Mouse (Mus musculus): ENCODE measurements around the gene Pnmal1. TPM values are rescaled to one million over a fixed set of nuclear protein-coding genes. Genes with fewer than 3 reads are reported as not detected.

Gene Pnmal1
- polyA plus RNA-seq, 1 experiment = not detected

DNA sequence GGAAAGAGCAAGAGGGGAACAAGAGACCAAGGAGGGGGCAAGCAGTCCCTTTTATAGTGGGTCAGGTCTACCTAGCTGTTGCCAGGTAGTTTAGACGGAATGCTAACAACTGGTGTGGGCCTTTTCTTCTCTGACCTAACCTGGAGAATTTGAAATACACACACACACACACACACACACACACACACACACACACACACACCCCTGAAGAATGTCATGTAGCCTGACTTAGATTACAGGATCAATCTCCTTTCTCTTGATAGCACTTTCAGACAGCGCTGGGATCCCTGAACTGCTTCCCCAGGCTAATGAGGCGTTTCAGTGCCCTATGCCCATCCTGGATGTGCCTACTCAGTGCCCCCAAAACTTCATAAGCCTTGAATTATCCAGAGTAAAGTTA lies 19.1 kb downstream of the Pnmal1 start:
- no peak overlapping the region for H3K4me3 ChIP-seq (replicated peaks)
- peaks cover 40% of the 10 kb centered on the region for H3K4me1 ChIP-seq
- no peaks in the 10 kb centered on the region for H3K27me3 ChIP-seq (replicated peaks)
- H3K36me3 ChIP-seq (replicated peaks; ENCODE audit: low read length) = no peaks in the 10 kb centered on the region
- no peaks in the 10 kb centered on the region for H3K9me3 ChIP-seq
- no peak for TF ChIP-seq GATA1 (IDR thresholded peaks at IDR 0.05; ENCODE audit: borderline replicate concordance, low read length)
- no peak for TF ChIP-seq FLI1 (IDR thresholded peaks at IDR 0.05; ENCODE audit: low read length)

DNA sequence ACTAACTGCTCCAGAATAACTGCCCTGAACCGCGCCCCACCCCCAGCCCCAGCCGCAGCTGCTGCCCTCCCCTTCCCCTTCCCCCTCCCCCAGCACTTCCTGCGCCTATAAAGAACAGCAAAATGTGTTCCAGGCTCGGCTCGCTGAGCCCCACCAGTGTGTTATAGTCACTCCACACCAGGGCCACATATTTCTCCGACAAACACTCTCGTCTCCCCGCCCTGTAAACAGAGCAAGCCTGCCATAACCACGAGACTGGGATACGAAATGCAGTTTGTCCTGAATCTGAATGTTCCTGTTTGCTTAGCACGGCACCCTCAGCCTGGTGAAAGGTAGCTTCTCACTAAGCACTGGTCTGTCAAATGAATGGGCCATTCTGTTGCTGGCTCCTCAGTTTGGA lies 20.9 kb downstream of the Pnmal1 start:
- Histone ChIP-seq H3K4me1 (peaks cover 45% of the 10 kb centered on the region), H3K9me3 (no peaks in the 10 kb centered on the region), H3K36me3 (replicated peaks; ENCODE audit: low read length) (no peaks in the 10 kb centered on the region), H3K27me3 (replicated peaks) (no peaks in the 10 kb centered on the region), H3K4me3 (replicated peaks) (peak overlapping the region; percentile 89)
- TF ChIP-seq FLI1 (IDR thresholded peaks at IDR 0.05; ENCODE audit: low read length) = no peak
- no peak for TF ChIP-seq GATA1 (IDR thresholded peaks at IDR 0.05; ENCODE audit: borderline replicate concordance, low read length)

DNA sequence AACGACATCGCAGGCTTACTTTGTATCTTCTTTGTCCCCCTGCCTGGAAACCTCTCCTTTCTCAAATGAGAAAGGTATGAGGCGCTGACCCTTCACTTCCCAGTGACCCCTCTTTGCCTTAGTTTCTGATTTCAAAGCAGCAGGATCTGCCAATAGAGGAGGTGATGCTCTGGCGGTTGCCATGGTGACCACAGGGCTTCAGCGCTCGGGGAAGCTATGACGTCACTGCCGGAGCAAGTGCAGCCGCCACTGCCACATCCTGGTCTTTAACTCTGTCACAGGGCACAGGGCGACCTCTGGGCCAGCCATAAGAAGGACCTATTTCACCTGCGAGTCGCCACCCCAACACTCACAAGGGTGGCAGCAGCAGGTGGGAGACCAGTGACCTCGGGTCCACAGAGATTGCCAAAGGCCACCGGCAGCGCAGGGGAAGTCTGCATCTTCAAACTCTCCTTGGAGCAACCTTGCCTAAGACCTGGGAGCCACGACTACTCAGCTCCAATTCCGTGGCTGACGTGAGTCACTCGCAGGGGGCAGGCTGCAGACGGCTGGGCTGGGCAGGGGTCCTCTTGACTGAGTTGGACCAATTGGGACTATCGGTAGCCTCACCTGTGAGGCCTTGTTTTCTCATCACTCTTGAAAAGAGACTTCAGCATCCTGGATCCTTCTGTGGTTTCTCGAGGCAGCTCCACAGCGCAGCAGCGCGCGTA lies 23.5 kb downstream of the Pnmal1 start, which contains the start of gene Gm42372:
Gm42372 (plus strand) TSS at position 228 of the 710 bp plus-strand sequence.
- Histone ChIP-seq H3K36me3 (replicated peaks; ENCODE audit: low read length) (no peaks in the 10 kb centered on the region), H3K4me3 (replicated peaks) (peak within 1 kb of the TSS; percentile 68), H3K4me1 (peaks cover 64% of the 10 kb centered on the region), H3K27me3 (replicated peaks) (no peaks in the 10 kb centered on the region), H3K9me3 (no peaks in the 10 kb centered on the region)
- TF ChIP-seq FLI1 (IDR thresholded peaks at IDR 0.05; ENCODE audit: low read length) (no peak), GATA1 (IDR thresholded peaks at IDR 0.05; ENCODE audit: borderline replicate concordance, low read length) (no peak)

DNA sequence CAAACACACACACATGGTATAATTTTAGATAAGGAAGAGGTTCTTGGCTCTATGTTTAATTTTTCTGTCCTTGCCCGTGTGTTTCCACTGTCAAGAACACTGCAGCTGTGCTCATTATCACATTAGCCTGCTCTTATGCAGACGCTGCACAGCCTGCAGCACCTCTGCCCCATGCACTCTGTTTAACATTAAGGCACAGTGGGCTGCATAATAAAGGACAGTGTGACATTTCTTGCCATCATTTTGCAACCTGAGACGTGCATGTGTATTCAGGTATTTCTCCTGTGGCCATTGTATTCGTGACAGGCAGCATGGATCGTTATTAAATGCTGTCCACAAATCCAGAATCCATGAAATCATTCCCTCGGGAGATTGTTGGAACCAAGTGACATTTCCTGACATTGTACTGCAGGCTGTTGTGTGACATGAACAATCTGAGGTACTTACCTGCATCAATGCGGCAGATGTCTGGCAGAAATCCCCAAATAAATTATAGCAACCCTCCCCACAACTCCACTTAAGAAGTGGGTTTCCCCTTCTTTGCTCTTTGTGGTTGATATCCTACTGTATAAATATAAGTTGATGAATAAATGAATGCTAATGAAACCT lies 28.2 kb downstream of the Pnmal1 start:
- Histone ChIP-seq H3K4me1 (peaks cover 59% of the 10 kb centered on the region), H3K27me3 (replicated peaks) (no peaks in the 10 kb centered on the region), H3K9me3 (no peaks in the 10 kb centered on the region), H3K36me3 (replicated peaks; ENCODE audit: low read length) (no peaks in the 10 kb centered on the region), H3K4me3 (replicated peaks) (no peak overlapping the region)
- TF ChIP-seq GATA1 (IDR thresholded peaks at IDR 0.05; ENCODE audit: borderline replicate concordance, low read length) = no peak
- no peak for TF ChIP-seq FLI1 (IDR thresholded peaks at IDR 0.05; ENCODE audit: low read length)

DNA sequence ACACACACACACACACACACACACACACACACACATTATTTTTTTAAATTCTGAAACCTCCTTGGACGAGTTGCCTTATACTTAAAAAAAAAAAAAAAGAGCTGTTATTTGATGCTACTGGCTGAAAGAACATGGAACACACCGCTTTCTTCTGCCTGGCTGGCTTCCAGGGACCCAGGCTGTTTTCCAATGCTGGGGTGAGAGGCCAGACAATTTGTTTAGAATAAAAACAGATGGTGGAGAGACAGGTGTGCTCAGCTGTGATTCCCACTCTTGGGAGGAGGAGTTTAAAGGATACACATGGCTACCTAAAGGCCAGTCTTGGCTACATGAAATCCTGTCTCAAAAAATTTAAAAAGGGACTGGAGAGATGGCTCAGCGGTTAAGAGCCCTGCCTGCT lies 28.9 kb downstream of the Pnmal1 start:
- H3K4me1 ChIP-seq = peaks cover 54% of the 10 kb centered on the region
- no peaks in the 10 kb centered on the region for H3K9me3 ChIP-seq
- H3K4me3 ChIP-seq (replicated peaks) = no peak overlapping the region
- H3K27me3 ChIP-seq (replicated peaks) = no peaks in the 10 kb centered on the region
- H3K36me3 ChIP-seq (replicated peaks; ENCODE audit: low read length) = no peaks in the 10 kb centered on the region
- TF ChIP-seq GATA1 (IDR thresholded peaks at IDR 0.05; ENCODE audit: borderline replicate concordance, low read length) (no peak), FLI1 (IDR thresholded peaks at IDR 0.05; ENCODE audit: low read length) (no peak)

DNA sequence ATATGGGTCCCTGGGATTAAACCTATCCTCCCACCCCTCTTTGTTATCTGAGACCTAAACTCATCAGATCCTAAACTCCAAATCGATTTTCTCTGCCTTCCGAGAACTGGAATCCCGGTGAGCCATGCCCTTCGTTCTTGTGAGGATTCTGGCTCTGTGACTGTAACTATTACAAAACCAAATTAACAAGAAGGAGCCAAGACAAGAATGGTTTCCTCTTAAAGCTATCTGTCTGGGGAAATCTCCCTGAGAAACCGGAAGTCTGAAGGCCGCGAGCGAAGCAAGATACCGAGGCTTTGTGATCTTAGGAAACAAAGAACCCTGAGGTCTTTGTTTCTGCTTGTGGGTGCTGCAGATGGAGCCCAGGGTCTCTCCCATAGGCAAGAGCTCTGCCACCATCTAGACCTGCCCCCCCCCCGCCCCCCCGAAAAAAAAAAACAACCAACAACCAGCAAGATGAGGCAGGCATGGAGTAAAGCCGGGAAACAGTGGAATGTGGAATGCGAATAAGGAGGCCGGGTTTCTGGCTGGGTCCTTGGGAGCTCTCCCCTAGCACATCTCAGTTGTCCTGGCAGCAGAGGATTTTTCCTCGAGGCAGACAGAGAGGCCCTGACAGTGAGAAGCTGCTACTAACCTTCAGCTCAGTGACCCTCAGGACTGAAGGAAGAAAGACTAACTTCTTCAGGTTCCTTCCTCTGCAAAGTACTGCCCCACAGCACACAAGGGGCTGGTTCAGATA lies 30.7 kb downstream of the Pnmal1 start:
- TF ChIP-seq GATA1 (IDR thresholded peaks at IDR 0.05; ENCODE audit: borderline replicate concordance, low read length) (0 out of 3 replicates have a peak, but pooled peaks have one; percentile 17), FLI1 (IDR thresholded peaks at IDR 0.05; ENCODE audit: low read length) (no peak)
- Histone ChIP-seq H3K36me3 (replicated peaks; ENCODE audit: low read length) (peaks cover 6% of the 10 kb centered on the region), H3K9me3 (no peaks in the 10 kb centered on the region), H3K27me3 (replicated peaks) (peaks cover 2% of the 10 kb centered on the region), H3K4me3 (replicated peaks) (peak overlapping the region; percentile 28), H3K4me1 (peaks cover 62% of the 10 kb centered on the region)

DNA sequence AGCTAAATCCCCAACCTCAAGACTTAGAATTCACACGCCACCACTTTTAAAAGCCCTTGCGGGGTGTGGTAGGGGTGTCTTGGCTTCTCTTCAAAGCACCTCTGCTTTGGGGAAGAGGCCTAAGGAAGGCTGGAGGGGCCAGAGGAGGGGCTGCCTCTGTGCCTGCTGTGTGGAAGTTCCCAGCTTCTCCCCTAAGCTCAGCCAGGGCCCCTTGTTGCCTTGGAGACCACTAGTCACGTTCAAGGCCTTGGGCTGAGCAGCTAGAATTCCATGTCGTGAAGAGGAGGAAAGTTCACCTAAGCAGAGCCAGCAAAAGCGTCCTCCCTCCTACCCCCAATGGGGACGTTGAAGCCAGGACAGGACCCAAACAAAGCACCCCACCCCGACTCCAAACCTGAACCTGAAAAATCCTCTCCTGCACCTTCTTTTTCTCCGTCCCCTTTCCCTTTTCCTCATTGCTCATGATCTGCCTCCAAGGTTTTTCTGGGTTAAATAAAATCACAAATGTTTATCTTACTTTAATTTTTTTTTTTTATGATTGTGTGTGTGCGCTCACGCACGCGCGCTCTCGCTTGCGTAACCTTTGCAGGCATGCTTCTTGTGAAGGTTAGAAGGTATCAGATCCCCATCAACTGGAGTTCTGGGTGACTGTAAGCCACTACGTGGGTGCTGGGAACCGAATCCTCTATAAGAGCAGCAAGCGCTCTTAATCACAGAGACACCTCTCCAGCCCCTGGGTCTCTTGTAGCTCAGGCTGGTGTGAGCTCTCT lies 32.4 kb downstream of the Pnmal1 start:
- Histone ChIP-seq H3K27me3 (replicated peaks) (peaks cover 4% of the 10 kb centered on the region), H3K4me3 (replicated peaks) (no peak overlapping the region), H3K36me3 (replicated peaks; ENCODE audit: low read length) (peaks cover 15% of the 10 kb centered on the region), H3K4me1 (peaks cover 67% of the 10 kb centered on the region), H3K9me3 (no peaks in the 10 kb centered on the region)
- TF ChIP-seq GATA1 (IDR thresholded peaks at IDR 0.05; ENCODE audit: borderline replicate concordance, low read length) (no peak), FLI1 (IDR thresholded peaks at IDR 0.05; ENCODE audit: low read length) (no peak)

DNA sequence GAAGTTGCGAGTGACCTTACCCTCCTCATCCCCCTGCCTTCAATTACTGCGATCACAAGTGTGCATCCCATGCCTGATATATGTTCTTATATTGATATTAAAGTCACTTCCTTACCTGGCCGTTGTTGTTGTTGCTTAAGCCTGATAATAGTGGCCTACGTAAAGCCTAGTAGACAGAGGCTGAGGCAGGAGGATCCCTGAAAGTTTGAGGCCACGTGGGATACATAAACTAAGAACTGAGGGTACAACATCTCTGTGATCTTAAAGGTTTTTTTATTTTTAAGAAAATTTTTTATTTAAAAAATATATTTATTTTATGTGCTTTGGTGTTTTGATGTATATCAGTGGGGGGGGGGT lies 33.0 kb downstream of the Pnmal1 start, which contains the start of gene Ccdc8:
Ccdc8 (plus strand) TSS at position 258 of the 357 bp plus-strand sequence.
- no peaks in the 10 kb centered on the region for H3K9me3 ChIP-seq
- H3K27me3 ChIP-seq (replicated peaks) = peaks cover 4% of the 10 kb centered on the region
- TF ChIP-seq GATA1 (IDR thresholded peaks at IDR 0.05; ENCODE audit: borderline replicate concordance, low read length) (no peak), FLI1 (IDR thresholded peaks at IDR 0.05; ENCODE audit: low read length) (no peak)
- peaks cover 17% of the 10 kb centered on the region for H3K36me3 ChIP-seq (replicated peaks; ENCODE audit: low read length)
- peak within 1 kb of the TSS; percentile 92 for H3K4me3 ChIP-seq (replicated peaks)
- H3K4me1 ChIP-seq = peaks cover 63% of the 10 kb centered on the region

DNA sequence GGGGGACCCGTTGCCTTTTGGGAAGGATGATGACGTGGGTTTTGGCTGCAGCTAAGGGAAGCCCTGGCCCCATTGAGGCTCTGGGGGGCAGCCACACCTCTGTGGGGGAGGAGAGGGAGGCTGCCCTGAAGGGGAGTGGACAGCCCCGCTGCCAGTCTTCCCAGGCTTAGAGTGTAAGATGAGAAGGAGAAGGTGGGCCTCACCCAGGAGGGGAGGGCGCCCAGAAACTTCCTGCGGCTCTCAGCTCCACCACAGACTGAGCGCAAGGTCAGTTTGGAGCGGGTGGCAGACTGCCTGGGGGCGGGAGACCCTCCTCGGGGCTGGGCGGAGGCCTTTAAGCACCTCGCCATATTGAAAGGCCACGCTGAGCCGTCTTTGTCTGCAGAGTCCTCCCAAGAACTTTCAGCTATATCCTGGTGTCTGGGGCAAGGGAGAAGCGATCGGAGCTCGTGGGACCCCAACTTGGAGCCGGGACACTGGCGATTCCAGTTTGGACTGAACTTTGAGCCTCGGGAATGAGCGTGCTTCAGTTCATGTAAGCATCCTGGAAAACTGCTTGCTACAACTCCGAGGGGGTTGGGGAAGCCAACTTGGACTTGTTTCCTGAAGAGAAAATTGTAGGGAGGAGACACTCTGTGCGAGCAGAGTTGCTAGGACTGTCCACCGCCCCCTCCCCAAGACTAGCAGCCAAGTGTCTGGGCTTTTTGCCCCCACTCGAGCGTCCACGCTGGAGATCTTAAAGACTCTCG lies 34.3 kb downstream of the Pnmal1 start:
- peaks cover 74% of the 10 kb centered on the region for H3K4me1 ChIP-seq
- peaks cover 4% of the 10 kb centered on the region for H3K27me3 ChIP-seq (replicated peaks)
- H3K9me3 ChIP-seq = no peaks in the 10 kb centered on the region
- TF ChIP-seq GATA1 (IDR thresholded peaks at IDR 0.05; ENCODE audit: borderline replicate concordance, low read length) (no peak), FLI1 (IDR thresholded peaks at IDR 0.05; ENCODE audit: low read length) (no peak)
- H3K36me3 ChIP-seq (replicated peaks; ENCODE audit: low read length) = peaks cover 31% of the 10 kb centered on the region
- peak overlapping the region; percentile 92 for H3K4me3 ChIP-seq (replicated peaks)
